Mouse (Mus musculus): ENCODE measurements around the gene Tmem81. TPM values are rescaled to one million over a fixed set of nuclear protein-coding genes. Genes with fewer than 3 reads are reported as not detected.

Tmem81 gene
- polyA plus RNA-seq (2012; ENCODE audit: low replicate concordance) = 0.77 and 1.3 TPM in 2 replicates

DNA sequence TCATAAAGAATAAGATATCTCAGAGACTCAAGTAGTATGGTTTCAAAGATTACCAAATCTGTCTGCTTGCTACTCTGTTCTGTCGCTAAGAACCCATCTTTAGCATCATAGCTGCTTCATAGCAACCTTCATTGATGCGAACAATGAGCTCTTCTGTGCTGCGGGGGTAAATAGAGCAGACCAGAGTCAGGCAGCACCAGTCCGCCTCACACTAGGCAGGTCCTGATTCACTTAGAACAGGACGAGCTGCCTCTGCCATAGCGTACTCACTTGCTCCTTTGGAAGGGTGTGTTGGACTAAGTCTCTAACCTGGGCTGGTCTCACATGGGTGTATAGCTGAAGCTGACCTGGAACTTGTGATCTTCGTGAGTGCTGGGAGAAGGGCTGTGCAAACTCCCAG lies at the start of gene Tmem81:
Gene Tmem81, plus strand, starts transcription at position 173 of the 400 bp plus-strand sequence.

DNA sequence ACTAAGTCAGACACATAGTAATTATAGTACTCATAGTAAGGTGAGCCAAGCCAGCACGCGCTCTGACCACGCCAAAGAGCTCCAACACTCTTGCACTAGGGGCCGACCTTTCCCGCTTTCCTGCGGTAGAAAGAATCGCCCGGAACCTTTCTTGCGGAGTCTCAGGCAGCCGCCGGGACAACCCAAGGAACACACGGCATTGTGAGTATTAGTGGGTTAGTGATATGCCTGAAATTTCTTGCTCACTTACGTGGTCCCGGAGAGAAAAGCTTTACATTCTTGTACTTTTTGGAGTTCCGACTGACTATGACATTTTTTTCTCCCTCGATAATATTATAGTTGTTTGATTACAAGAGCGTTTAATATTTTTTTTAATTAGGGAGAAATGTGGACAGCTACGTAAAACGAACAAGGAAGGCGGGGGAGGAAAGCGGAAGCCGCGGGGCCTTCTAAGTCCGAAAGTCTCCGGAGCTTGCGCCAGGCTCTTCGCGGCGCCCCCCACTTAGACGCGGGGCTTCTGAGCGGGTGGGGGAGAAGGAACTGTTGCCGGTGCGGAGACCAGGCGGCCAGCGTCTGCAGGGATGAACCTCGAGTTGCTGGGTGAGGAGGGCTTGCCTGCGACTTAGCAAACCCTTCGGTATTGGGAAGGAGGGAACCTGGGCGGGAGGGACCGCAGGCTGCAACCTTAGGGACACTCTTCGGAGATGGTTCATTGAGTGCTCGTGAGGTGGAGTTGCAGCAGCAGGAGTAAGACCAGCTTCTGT lies 28.9 kb upstream of the Tmem81 start, which contains the start of gene Rbbp5:
Gene Rbbp5, plus strand, starts transcription at position 438 of the 764 bp plus-strand sequence.

DNA sequence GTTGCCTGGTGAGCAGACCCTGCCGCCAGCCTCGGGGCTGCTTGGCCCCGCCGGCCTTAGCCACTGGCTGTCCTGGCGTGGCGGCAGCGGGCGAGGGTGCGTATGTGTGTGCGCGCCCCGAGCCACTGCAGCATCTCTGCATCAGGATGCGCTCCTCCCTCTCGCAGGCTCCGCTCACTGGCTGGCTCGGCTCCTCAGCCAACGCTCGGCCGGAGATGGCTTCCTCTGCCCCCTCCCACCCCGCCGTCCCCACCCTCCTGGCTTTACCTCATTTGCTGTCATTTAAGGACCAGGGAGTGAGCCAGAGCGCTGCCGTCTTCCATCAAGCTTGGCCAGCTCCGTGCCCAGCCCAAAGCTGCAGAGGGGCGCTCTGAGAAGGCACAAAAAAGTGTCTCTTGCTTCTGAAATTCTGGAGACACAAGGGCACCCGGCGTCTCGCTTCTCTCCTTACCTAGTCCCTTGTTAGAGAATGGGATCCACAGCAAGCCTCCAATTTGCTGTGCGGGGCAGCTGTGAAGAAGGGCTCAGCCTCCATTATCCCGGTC lies 36.8 kb downstream of the Tmem81 start, which contains the start of gene Cntn2:
Gene Cntn2, minus strand, starts transcription at position 495 of the 545 bp plus-strand sequence.

Other genes with a start within 250 kb of the Tmem81 start
- 0.02 and 0.04 TPM in 2 replicates for gene Klhdc8a, start 207.6 kb upstream of the Tmem81 start, polyA plus RNA-seq (2012; ENCODE audit: low replicate concordance)
- 27.4 and 44.8 TPM in 2 replicates for gene Nuak2, start 190.1 kb upstream of the Tmem81 start, polyA plus RNA-seq (2012; ENCODE audit: low replicate concordance)
- gene Tmcc2, start 114.9 kb upstream of the Tmem81 start, polyA plus RNA-seq (2012; ENCODE audit: low replicate concordance) = 13.7 and 203 TPM in 2 replicates
- gene Dstyk, start 88.7 kb upstream of the Tmem81 start, polyA plus RNA-seq (2012; ENCODE audit: low replicate concordance) = 2.6 and 8.1 TPM in 2 replicates
- gene Rbbp5, start 28.9 kb upstream of the Tmem81 start, polyA plus RNA-seq (2012; ENCODE audit: low replicate concordance) = 5.0 and 6.4 TPM in 2 replicates
- 0.10 TPM in 1 of 2 replicates, not detected in the other for gene Cntn2, start 37.0 kb downstream of the Tmem81 start, polyA plus RNA-seq (2012; ENCODE audit: low replicate concordance)
- 3.1 and 6.6 TPM in 2 replicates for gene Nfasc, start 235.6 kb downstream of the Tmem81 start, polyA plus RNA-seq (2012; ENCODE audit: low replicate concordance)

Data from hematopoietic multipotent progenitor cell, adult 10-12 weeks (in vitro differentiated cells).